Mouse (Mus musculus) forebrain, embryonic 16.5 days (tissue): ENCODE measurements around the gene Tigd3. TPM values are rescaled to one million over a fixed set of nuclear protein-coding genes. Genes with fewer than 3 reads are reported as not detected.
"Not testable (repeated sequence)": the region's sequence is repeated elsewhere in the genome, so short reads cannot be mapped to it uniquely, and the experiment has no call there.

ENCODE experiments used
- ATAC-seq: fragments of 200-750 bp; cut with Nextera tagmentation; 2 replicates; pipeline ENCODE4 v1.8.0; 2017; ENCODE audit warnings: mild to moderate bottlenecking, moderate library complexity
- H3K27ac ChIP-seq: fragments of 300-500 bp; sonication (generic); 2 replicates; pipeline ENCODE4 v1.5.1; 2014; ENCODE audit warnings: low read length, control low read depth
- H3K27me3 ChIP-seq: fragments of 300-500 bp; sonication (generic); replicated peaks from 2 replicates; pipeline ENCODE4 v1.6.1; 2014; ENCODE audit warnings: low read length; ENCODE audit not compliant: control insufficient read depth, insufficient read depth
- H3K36me3 ChIP-seq: fragments of 300-500 bp; sonication (generic); 2 replicates; pipeline ENCODE4 v1.6.1; 2014; ENCODE audit not compliant: control insufficient read depth, insufficient read depth
- H3K4me1 ChIP-seq: fragments of 300-500 bp; sonication (generic); replicated peaks from 2 replicates; pipeline ENCODE4 v1.6.1; 2014; ENCODE audit warnings: low read length; ENCODE audit not compliant: control insufficient read depth, insufficient read depth
- H3K4me2 ChIP-seq: fragments of 300-500 bp; sonication (generic); 2 replicates; pipeline ENCODE4 v1.6.1; 2014; ENCODE audit warnings: mild to moderate bottlenecking, low read length, control low read depth
- H3K4me3 ChIP-seq: fragments of 300-500 bp; sonication (generic); replicated peaks from 2 replicates; pipeline ENCODE4 v1.5.1; 2014; ENCODE audit warnings: mild to moderate bottlenecking, low read length, control low read depth
- H3K9ac ChIP-seq: fragments of 300-500 bp; sonication (generic); replicated peaks from 2 replicates; pipeline ENCODE4 v1.6.1; 2014; ENCODE audit warnings: low read depth, low read length, control low read depth
- H3K9me3 ChIP-seq: fragments of 300-500 bp; sonication (generic); 2 replicates; pipeline ENCODE4 v1.6.1; 2016; ENCODE audit warnings: low read length; ENCODE audit not compliant: control insufficient read depth
- WGBS: fragments of 180-500 bp; shearing (Covaris S2); extraction: QIAGEN DNeasy Blood & Tissue Kit; methylation state at CpG from one replicate; pipeline ENCODE4 v1.1.7; 2014; 5-methylcytosine and 5-hydroxymethylcytosine counted together
- polyA plus RNA-seq: library from polyadenylated mRNA; unstranded; fragments of >200 nt; fragmentation: Nextera tagmentation; extraction: Ambion mirVana; gene quantifications from 2 replicates; pipeline ENCODE4 v1.2.1, GENCODE M21; 2015

Tigd3 gene
- polyA plus RNA-seq, 1 experiment from 2014 or later: 13.7 TPM

- not testable (repeated sequence) for ATAC-seq, H3K4me2 ChIP-seq, H3K27ac ChIP-seq, H3K4me1 ChIP-seq, H3K9ac ChIP-seq, H3K27me3 ChIP-seq, H3K36me3 ChIP-seq, H3K9me3 ChIP-seq, H3K4me3 ChIP-seq
- WGBS: 83% methylated on average over 5 of the region's 5 CpGs
Measured at GRCm38 (mm10) chr19:5882079-5882478, 11.9 kb downstream of the Tigd3 start.

GRCm38 (mm10) chr19:5881155-5881554 is 12.8 kb downstream of the Tigd3 start:
- no peaks in the 10 kb centered on the region for H3K36me3 ChIP-seq
- ATAC-seq: no peak
- no peak overlapping the region for H3K9ac ChIP-seq
- no peaks in the 10 kb centered on the region for H3K9me3 ChIP-seq
- H3K27me3 ChIP-seq: no peaks in the 10 kb centered on the region
- H3K27ac ChIP-seq: no peak overlapping the region
- WGBS: 95% methylated on average over 6 of the region's 6 CpGs
- H3K4me1 ChIP-seq: no peaks in the 10 kb centered on the region; the same call in 1 of the 2 replicates
- no peak overlapping the region for H3K4me2 ChIP-seq
- H3K4me3 ChIP-seq: no peak overlapping the region

DNA sequence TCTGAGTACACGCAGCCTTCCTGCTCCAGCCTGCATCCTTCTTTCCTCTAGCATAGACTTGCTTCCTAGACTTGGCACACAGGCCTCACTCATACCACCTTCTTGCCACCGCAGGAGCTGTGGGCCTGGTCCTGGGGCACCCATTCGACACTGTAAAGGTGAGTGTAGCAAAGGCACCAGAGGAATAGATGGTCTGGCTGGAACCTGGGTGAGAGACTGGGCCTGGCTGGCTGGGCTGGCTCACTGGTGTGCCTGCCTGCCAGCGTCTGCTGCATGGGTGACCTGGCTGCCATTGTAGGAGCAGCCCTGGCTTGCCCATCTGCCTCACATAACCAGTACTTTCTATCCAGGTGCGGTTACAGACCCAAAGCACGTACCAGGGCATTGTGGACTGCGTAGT is 14.2 kb downstream of the Tigd3 start:
- no peak for ATAC-seq
- H3K27ac ChIP-seq: no peak overlapping the region

DNA sequence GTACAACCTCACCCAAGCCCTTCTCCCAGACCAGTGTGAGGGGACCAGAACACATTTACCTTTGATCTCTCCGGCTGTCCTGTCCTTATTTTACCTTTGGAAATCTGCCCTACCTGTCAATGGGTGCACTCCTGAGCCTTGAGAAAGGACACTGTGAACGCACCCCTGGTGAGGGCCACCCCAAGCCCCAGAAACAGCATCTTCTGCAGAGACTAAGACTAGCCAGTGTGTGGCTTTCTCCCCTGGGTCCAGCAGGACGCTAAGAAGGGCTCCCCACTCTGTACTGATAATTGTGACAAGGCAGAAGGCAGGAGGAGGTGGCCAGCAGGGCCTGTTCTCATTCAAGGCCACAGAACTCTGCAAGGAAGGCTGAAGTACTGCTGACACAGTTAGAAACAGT is 15.0 kb downstream of the Tigd3 start:
- Histone ChIP-seq H3K9ac (no peak overlapping the region), H3K27me3 (no peaks in the 10 kb centered on the region), H3K36me3 (no peaks in the 10 kb centered on the region), H3K27ac (no peak overlapping the region), H3K4me2 (no peak overlapping the region), H3K9me3 (no peaks in the 10 kb centered on the region), H3K4me1 (peaks cover 13% of the 10 kb centered on the region), H3K4me3 (no peak overlapping the region)
- WGBS: 82% methylated on average over 3 of the region's 3 CpGs
- ATAC-seq: no peak

More for the DNA sequence above, 14.2 kb downstream of the Tigd3 start:
- no peaks in the 10 kb centered on the region for H3K9me3 ChIP-seq
- no peak overlapping the region for H3K9ac ChIP-seq
- no peak overlapping the region for H3K4me2 ChIP-seq
- H3K4me1 ChIP-seq: peaks cover 5% of the 10 kb centered on the region
- H3K27me3 ChIP-seq: no peaks in the 10 kb centered on the region
- no peak overlapping the region for H3K4me3 ChIP-seq
- 90% methylated on average over 7 of the region's 7 CpGs for WGBS
- H3K36me3 ChIP-seq: no peaks in the 10 kb centered on the region

GRCm38 (mm10) chr19:5878362-5878722 is 15.6 kb downstream of the Tigd3 start:
- no peak overlapping the region for H3K9ac ChIP-seq
- no peaks in the 10 kb centered on the region for H3K36me3 ChIP-seq
- no peak overlapping the region for H3K4me3 ChIP-seq
- WGBS: 81% methylated on average over 7 of the region's 7 CpGs
- no peak overlapping the region for H3K27ac ChIP-seq
- no peak for ATAC-seq
- no peak overlapping the region for H3K4me2 ChIP-seq
- no peaks in the 10 kb centered on the region for H3K27me3 ChIP-seq
- H3K9me3 ChIP-seq: no peaks in the 10 kb centered on the region
- peaks cover 15% of the 10 kb centered on the region for H3K4me1 ChIP-seq

DNA sequence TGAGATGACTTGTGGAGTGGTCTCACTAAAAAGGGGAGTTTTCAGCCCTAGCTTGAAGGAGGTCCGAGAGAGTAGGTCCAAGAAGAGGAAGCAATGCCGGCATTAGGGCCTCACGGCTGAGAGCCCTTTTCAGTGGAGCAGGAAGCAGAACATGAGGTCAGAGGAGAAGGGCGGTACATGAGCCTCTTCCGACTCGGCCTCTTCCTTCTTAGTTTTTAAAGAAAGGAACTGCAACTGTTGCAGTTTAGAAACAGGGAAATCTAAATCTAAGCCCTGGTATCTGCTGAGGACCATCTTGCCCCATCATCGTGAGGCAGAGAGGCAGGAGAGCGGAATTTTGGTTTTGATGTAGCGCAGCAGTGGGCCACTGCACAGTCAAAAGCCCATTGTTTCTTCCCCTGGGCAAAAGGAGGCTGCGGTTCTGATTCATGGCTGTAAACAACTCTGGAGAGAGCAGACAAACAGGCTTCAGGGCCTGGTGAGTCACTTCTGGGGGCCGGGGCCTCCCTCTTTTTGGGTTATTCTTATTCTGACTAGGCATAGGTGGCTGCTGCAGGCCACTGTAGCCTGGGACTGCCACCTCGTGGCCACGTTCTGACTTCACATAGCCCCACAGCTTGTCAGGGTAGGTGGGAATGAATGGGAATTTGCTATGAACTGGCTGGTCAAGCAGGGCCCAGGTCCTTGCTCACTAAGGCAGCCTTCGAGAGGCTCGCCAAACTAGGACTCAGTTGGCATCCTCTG is 16.2 kb downstream of the Tigd3 start, which contains the start of gene Slc25a45:
TSS of gene Slc25a45 (plus strand) at position 191 of the 744 bp plus-strand sequence.
- Histone ChIP-seq H3K27ac (0 out of 2 replicates have a peak within 1 kb of the TSS, but pooled peaks have one; percentile 29), H3K9ac (peak within 1 kb of the TSS; percentile 44), H3K9me3 (no peaks in the 10 kb centered on the region), H3K27me3 (no peaks in the 10 kb centered on the region), H3K36me3 (no peaks in the 10 kb centered on the region), H3K4me1 (peaks cover 15% of the 10 kb centered on the region), H3K4me2 (no peak within 1 kb of the TSS), H3K4me3 (no peak within 1 kb of the TSS)
- 43% methylated on average over 15 of the region's 15 CpGs for WGBS
- peak; percentile 36; the same call in 1 of the 2 replicates for ATAC-seq

DNA sequence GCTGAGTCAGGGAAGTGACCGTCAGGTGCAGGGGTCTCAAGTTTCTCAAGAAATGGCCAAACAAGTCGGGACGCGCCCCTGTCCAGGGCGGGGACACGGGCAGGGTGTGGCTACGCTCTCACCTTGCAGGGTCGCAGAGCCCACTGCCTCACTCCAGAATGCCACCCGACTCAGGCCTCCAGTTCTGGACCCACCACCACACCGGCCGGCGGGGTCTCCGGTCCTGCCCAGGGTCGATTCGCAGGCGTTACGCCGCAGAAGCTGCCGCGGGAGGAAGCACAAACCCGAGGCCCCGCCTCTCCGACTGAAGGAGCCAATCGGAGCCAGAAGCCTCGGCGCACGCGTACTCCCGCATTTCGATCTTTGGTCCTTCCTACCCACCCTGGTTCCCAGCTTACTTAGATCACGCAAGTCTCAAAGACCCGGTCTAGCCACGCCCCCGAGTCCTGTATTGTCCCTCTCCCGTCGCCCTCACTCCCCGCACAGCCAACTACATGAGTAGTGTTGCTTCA is 18.9 kb downstream of the Tigd3 start, which contains the start of gene Frmd8:
TSS of gene Frmd8 (minus strand) at position 306 of the 512 bp plus-strand sequence.
- Histone ChIP-seq H3K4me1 (peaks cover 20% of the 10 kb centered on the region), H3K9ac (peak within 1 kb of the TSS; percentile 90), H3K4me3 (peak within 1 kb of the TSS; percentile 78), H3K9me3 (no peaks in the 10 kb centered on the region), H3K27ac (peak within 1 kb of the TSS; percentile 60), H3K36me3 (0 out of 2 replicates have a peak, but pooled peaks cover 3% of the 10 kb centered on the region), H3K27me3 (no peaks in the 10 kb centered on the region), H3K4me2 (peak within 1 kb of the TSS; percentile 95)
- ATAC-seq: peak; percentile 95
- under 1% methylated on average over 37 of the region's 37 CpGs for WGBS

DNA sequence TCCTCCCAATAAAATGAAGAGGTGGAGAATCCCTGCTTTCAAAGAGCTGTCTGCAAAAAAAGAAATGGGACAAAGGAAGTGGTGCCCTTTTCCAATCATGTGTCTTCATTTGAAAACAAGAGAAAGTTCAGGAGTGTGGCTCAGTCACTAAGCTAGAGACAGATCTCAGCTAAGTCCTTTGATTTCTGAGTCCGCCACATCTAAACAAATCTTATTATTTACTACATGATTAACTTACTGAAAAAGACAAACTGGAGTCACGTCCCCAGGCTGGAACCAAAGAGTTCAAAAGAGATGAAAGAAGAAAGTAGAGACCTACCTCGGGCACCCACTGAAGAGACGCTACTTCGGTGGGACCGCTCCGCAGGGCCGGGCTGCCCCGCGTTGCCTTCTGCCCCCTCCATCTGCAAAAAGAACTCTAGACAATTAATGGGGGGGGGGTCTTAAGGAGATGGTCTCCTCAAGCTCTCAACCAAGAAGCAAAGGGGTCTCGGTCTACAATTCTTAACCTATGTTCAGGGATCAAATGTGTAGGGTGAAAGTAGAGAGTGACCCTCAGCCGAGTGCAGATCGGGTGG is 19.5 kb downstream of the Tigd3 start:
- Histone ChIP-seq H3K4me1 (peaks cover 20% of the 10 kb centered on the region), H3K27ac (no peak overlapping the region), H3K27me3 (no peaks in the 10 kb centered on the region), H3K36me3 (0 out of 2 replicates have a peak, but pooled peaks cover 3% of the 10 kb centered on the region), H3K9ac (peak overlapping the region; percentile 90), H3K4me3 (peak overlapping the region; percentile 78), H3K9me3 (no peaks in the 10 kb centered on the region), H3K4me2 (peak overlapping the region; percentile 95)
- ATAC-seq: no peak
- 8% methylated on average over 13 of the region's 13 CpGs for WGBS

DNA sequence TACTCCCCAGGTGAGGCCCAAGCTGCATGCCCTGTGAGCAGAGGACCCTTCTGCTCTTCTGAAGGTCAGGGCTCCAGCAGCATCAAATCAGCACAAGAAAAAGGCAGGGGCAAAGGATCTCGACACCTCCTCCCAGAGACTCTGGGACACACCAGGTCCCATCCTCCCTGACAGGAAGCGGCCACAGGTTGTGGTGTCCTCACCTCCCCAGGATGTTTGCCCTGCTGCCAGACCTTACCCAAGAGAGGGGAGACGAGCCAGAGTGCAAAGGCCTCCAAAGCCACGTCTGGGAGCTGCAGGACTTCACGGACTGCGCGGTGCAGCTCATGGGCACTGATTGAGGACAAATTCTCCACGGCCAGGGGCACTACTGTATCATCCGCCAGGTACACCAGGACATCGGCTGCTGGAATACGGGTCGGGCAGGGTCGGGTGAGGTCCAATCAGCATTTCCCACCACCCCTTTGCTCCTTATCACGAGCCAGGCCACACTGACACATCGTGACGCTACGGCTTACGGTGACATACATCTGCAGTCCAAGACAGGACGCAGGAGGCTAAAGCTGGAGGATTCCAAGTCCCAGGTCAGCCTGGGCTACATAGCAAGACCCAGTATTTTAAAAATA is 20.9 kb downstream of the Tigd3 start:
- Histone ChIP-seq H3K9me3 (no peaks in the 10 kb centered on the region), H3K9ac (no peak overlapping the region), H3K27me3 (no peaks in the 10 kb centered on the region), H3K27ac (no peak overlapping the region), H3K36me3 (0 out of 2 replicates have a peak, but pooled peaks cover 5% of the 10 kb centered on the region), H3K4me2 (no peak overlapping the region), H3K4me1 (peaks cover 20% of the 10 kb centered on the region), H3K4me3 (no peak overlapping the region)
- 95% methylated on average over 19 of the region's 19 CpGs for WGBS
- no peak for ATAC-seq
